Mouse (Mus musculus) erythroid progenitor cell, adult 5-6 weeks (primary cell): ENCODE measurements at regions not wholly inside any gene's neighbourhood (a gene's known extent, or its start where the extent isn't known, plus 50 kb on each side); places are given as distances from the start of the nearest gene placed in this dataset.

Experiments used
- ATAC-seq: replicated peaks from 2 replicates; pipeline ENCODE4 v1.8.0; 2016; ENCODE audit warnings: moderate number of reproducible peaks, mild to moderate bottlenecking, moderate TSS enrichment, inconsistent platforms; ENCODE audit not compliant: poor library complexity, low FRiP score, severe bottlenecking

DNA sequence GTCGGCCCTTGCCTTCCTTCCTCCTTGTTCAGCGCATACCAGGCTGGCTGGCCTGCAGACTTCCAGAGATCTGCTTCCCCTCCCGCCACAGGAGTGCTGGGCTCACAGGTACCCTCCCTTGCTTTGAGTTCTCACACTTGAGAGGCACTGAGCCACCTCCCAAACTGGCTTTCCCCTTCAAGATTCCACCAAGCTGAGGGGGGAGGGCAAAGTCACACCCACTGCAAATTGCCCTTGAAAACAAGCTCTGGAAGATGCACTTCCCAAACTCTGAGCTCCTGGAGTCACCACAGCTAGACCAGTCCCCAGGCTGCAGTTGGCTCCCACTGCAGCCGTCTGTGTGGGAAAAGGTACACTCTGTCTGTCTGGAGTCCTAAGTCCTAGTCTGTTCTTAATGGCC is 142.1 kb upstream of the Slc22a12 start:
- ATAC-seq: no peak

DNA sequence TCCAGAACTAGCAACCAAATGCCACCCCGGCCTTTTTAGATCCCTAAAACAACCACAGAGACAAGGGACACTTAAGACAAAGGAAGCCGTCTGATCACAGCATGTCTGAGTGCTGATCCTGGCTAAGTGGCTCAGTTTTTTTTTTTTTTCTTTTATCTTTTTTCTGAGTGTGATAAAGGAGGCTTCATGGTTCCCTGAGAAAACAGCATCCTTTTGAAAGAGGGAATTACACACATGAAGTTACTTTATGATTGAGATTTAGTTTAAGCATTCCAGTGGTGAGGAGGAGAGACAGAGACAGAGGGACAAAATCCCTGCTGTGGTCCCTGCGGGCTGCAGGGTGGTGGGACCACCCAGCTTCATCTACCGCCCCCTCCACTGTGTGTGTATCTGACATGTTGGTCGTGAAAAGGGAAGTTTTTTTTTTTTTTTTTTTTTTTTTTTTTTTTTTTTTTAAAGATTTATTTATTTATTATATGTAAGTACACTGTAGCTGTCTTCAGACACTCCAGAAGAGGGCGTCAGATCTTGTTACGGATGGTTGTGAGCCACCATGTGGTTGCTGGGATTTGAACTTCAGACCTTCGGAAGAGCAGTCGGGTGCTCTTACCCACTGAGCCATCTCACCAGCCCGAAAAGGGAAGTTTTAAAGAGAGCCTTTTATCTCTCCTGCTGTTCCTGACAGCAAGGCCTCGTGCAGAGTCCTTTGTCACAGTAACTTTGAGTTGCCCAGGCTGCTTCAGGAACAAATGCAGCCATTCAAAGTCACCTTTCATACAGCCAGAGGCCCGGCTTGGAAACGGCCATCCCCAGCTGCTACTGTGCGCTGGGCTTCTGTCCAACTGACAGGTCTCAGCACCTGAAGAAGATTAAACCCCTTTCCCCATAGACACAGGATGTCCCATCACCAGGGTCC is 136.8 kb upstream of the Slc22a12 start:
- ATAC-seq: no peak

DNA sequence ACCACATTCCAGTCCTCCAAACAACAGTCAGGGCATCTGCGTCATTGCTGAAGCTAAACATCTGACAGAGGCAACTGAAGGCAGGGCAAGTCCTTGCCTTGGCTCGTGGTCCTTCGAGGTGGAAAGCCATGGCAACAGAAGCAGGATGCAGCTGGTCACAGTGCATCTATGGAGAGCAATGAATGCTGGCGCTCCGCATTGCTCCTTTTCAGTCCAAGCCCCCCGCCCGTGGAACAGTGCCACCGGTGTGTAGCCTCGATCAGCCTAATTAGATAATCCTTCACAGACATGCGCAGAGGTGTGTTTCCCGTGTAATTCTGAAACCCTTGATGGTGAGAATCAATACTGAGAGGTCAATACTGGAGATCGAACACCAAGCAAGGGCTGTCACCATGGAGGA is 134.7 kb upstream of the Slc22a12 start:
- ATAC-seq: no peak

DNA sequence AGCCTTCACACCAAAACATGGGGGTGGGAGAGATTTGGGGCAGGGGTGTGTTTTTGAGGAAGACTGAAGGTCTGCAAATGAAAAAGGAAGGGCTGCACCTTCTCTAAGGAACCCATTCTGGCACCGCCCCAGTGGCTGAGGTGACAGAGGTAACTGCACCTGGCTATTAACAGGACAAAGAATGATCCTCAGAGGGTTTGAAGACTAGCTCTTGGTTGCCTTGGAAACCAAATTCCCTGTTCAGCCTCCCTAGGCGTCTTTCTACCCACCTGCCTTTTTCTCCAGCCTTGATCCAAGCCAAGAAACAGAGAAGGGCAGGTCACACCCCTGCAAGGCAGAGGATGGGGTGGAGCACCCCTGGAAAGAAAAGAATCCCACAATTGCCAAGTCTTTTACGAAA is 132.8 kb upstream of the Slc22a12 start:
- ATAC-seq: no peak

DNA sequence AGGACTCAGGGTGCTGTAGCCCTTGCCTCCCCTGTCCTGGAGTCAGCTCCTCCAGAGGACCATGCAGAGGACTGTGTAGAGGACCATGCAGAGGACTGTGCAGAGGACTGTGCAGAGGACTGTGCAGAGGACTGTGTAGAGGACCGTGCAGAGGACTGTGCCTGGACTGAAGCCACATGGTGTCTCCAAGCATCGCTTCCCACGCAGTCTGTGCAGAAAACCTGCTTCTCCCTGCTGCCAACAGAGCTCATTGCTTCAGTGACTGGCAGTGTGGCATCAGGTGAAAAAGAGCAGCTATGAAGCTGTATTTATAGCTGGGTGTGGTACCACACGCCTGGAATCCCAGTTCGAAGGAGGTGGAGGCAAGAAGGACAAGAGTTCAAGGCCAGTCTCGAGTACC is 128.9 kb upstream of the Slc22a12 start:
- ATAC-seq: no peak

DNA sequence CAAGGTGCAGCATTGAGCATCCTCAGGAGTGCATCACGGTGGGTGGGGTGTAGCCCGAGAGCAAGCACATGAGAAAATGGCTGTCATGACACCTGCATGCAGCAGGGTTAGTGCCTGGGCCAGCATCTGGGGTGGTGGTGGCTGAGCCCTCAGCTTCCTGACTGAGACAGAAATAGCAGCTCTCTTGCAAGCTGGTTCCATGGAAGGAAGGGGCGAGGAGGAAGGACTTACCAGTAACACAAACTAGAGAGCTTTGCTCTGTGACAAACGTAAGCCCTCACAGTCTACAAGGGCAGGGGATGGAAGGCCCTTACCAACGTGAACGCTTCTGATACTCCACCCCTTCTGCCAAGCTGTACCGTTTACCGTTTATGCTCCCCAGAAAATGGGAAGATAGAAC is 127.0 kb upstream of the Slc22a12 start:
- no peak for ATAC-seq

DNA sequence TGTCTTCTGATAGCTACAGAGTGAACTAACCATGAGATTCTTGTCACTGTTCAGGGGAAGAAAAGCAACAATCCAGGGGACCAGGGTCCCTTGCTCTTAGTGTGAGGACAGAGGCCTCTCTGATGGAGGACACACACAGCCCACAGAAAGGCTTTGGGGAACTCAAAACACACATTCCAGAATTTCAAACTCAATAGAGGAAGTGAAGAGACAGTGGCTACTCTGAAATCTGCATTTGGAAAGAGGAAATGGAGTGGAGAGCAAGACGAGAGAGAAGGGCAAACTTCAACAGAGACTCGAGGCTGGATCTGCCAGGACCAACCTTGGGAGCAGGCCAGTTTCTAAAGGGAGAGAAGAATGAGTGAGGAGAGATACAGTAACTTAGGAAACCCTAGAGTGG is 125.7 kb upstream of the Slc22a12 start:
- ATAC-seq: no peak

DNA sequence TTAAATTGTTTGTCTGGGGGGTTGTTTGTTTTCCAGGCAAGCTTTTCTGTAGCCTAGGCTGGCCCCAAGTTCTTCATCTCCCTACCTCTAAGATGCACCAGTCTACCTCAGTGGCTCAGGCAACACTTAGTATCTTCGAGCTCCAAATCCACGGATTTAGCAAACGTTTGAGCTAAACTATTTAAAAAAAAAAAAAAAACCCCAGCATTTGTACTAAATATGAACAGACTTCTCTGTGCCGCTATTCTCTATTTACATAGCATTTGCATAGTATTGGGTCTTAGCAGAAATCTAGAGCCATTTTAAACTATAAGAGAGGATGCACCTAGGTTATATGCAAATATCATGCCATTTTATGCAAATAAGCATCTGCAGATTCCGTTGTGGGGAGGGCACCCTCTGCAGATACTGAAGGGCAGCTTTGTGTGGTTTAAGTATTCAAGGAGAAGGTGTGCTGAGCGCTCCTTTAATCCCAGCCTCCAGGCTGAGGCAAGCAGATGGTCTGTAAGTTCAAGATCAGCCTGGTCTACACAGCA is 123.4 kb upstream of the Slc22a12 start:
- ATAC-seq: no peak

DNA sequence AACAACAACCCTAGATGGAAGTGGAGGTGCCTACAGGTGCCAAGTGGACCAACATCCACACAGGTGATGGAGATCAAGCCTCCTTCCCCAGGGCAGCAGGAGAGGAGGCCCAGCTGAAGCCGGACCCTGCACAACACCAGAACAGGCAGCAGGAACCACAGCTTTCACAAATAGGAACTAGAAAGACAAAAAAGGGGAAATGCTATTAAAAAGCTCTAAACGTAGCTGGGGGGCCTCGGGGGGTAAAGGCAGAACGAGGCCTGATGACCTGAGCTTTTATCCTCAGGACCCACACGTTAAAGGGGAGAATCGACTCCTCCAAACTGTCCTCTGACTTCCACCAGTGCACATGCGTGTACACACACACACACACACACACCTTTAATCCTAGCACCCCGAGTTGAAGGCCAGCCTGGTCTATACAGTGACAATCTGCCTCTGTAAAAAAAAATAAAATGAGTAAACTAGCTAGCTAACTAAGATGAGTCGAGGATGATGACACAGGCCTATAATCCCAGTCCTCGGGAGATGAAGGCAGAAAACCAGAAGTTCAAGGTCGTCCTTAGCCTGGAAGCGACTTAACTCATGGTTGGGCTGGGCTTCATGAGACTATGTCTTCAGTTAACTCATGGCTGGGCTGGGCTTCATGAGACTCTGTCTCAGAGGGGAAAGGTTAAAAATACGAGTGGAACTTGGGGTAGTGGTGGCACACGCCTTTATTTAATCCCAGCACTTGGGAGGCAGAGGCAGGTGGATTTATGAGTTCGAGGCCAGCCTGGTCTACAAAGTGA is 122.6 kb upstream of the Slc22a12 start:
- no peak for ATAC-seq

DNA sequence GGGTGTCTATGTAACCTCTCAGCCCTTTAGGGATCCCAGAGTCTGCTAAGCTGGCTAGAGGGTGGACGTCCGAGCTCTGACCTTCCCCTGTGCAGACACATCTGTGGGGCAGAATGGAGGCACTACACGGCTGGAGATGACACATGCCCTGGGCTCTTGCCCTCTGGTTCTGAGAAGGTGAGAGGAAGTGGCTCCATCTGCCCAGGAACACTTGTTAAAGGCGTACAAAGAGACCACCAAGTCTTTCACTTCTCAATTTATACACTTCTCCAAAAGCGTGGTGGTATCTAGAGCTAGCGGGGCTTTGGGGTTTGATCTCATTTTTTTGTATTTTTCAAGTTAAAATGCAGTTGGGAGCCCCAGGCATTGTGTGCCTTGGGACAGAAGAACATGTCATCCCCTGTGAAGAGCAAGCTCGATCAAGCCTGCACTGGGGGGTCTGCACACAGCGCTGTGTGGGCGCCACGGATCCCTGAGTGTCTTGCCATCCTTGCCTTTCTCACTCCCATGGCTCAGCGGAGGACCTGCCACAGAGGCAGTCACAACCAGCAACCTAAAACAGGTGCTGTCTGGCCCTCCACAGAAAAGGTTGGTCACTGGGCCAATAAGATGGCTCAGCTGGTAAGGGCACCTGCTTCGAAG is 121.6 kb upstream of the Slc22a12 start:
- ATAC-seq: no peak

DNA sequence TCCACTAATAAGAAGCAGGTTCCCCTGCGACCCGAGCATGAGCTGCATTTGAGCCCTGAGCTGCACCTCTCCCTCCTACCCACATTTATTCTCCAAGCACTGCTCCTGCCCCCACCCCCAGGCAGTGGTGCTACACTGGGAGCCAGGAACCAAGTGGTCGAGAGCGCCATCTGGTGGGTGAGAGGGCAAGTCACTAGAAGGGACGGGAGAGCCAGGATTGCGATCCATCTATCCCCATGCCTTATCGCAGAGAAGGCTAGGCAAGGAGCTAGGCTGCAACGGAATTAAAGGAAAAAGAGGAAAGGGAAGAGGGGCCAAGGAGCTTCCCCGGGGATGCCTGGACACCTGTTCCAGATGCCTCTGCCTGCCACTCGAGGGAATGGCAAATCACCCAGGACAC is 120.6 kb upstream of the Slc22a12 start:
- peak; percentile 66 for ATAC-seq

DNA sequence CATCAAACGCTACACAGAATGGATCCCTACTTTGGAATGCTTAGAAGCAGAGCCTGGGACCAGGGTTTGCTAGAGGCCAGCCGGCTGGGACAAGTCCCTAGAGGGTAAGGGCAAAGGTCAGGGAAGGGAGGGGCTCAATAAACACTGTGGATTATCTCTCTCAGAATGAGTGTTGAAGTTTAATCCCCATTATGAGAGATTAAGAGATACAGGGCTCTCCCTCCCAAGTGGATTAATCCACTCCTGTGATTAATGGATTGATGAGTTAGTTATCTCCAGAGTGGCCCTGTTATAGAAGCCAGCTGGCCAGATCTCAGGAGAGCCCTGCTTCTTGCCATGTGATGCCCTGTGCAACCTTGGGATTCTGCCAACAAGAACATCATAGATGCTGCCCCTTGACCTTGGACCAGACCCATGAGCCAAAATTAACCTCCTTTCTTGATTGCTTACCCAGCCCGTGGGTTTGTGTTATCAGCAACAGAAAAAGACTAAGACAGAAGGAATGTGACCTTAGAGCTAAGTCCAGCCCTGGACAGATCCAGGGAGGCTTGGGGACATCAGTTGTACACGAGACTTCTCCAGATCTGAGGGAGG is 119.6 kb upstream of the Slc22a12 start:
- ATAC-seq: no peak

DNA sequence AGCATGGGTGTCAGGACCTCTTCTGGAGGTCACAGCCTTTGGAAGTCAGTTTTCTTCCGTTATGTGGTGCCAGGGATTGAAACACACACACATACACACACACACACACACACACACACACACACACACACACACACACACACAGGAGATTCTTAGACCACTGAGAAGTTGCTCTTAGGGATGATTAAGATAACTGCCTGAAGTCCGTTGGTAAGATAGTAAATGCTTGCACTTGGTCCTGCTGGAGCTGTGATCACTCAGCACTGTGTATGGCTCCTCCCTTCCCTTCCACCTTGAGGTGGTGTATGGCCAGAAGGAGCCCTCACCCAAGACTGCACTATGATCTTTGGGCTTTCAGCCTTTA is 118.7 kb upstream of the Slc22a12 start:
- no peak for ATAC-seq

DNA sequence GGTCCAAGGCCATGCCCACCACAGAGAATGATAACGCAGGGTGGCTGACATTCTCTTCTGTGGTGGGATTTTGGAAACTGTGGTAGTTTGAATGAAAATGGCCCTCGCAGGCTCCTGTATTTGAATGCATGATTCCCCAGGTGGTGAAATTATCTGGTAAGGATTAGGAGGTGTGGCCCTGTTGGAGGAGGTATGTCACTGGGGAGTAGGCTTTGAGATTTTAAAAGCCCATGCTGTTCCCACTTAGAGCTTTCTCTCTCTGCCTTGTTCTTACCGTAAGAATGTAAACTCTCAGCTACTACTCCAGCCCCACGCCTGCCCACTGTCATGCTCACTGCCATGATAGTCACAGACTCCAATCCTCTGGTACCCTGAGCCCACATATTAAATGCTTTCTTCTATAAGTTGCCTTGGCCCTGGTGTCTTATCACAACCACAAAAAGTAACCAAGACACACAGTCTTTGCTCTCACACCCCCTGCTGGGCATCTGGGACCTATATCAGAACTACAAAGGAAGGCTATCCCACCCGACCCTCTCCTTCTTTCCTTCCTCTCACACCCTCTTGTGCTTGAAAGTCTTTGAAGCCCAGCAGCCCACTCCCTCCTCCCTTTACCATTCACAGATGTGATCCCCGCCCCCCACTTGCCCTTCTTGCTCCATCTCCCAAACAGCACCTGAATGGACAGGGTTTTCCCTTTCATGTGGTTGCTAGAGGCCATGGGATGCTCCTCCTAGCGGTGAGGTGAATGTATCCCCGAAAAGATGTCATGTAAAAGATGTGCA is 118.1 kb upstream of the Slc22a12 start:
- no peak for ATAC-seq

DNA sequence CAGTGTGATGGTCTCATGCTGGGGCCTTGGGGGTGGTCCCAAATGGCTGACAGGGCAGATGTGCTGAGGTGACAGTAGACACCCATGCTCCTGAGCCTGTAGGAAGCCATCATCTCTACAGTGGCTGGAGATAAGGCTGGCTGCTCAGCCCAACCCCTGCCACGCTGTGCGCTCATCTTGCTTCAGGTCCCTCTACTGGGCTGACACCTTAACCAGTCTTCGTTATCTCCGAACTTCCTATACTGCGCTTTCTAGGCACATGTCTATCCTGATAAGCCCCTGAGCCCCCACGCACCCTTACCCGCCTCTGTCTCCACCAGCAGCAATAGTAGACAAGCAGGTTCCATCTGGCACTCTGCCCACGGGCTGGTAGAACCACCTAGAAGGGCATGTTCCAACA is 117.3 kb upstream of the Slc22a12 start:
- ATAC-seq: peak; percentile 43; the same call in 1 of the 2 replicates

DNA sequence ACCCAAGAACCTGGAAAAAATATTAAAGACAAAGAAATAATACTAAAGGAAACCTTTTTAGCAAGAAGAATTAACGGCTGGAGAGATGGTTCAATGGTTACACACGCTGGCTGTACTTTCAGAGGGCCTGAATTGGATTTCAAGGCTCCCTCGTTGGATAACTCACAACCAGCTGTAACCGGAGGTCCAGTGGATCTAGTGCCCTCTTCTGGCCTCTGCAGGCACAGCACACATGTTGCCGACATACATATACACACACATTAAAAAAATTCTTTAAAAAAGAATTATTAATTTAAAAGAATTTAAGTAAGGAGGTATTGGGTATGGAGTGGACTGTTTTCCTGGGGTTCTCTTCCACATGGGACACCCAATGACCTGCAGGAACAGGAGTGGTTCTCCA is 111.7 kb upstream of the Slc22a12 start:
- no peak for ATAC-seq

DNA sequence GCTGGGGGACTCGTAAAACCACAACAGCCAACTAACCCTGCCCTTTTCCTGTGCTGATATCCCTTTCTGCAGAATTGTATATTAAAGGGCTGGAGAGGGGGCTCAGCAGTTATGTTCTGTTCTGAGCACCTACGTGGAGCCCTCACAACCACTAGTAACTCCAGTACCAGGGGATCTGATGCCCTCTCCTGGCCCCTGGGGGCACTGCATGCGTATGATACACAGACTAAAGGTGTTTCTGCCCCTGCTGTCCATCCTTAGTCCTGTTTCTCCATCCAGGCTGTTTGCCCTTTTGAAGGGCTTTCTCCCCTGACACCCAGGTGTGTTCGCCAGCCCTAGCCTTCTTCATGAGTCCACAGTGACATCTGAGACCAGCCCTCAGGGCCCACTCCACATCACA is 109.9 kb upstream of the Slc22a12 start:
- no peak for ATAC-seq

DNA sequence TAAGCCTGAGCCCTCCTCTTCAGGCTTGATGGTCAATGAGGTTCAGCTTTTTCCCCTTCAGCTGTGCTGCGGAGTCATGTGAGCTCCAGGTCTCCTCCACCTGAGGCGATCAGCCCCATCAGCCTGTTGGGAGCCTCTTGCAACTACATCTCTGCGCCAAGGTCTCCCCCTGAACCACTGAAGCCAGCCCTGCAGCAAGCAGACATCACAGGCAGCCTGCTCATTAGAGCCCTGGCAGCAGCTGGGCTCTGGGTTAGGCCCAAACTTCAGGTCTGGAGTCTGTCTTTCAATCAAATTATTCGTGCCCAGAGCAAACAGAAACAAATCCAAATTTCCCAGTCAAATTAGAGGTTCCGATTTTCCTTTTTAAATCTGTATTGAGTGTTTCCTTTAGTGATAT is 108.4 kb upstream of the Slc22a12 start:
- no peak for ATAC-seq

DNA sequence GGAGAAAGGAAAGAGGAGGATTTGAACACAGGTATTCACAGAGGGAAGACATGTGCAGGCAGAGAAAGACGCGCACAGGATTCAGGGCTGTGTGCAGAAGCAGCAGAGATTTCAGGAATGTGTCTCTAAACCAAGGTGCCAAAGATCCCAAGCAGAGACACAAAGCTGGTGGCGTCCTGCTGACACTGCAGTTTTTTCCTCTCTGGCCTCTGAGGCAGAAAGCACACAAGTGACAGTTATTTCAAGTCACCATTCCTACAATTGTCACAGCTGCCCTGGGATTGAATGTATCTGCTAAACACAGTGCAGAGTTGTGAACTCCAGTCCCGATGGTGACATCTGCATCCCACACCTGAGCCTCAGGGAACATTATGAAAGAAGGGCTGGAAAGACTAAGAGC is 107.1 kb upstream of the Slc22a12 start:
- no peak for ATAC-seq
